Mouse (Mus musculus): ENCODE data around the gene B4galnt1. TPM values are rescaled to one million over a fixed set of nuclear protein-coding genes. Genes with fewer than 3 reads are reported as not detected.

The B4galnt1 gene
- polyA plus RNA-seq (2017; shearing (Covaris generic)), result 632 TPM

GRCm38 (mm10) chr10:127164631-127165353 lies at the start of gene B4galnt1:
B4galnt1 (plus strand) TSS chr10:127165225.

GRCm38 (mm10) chr10:127121066-127121477 lies 44.0 kb upstream of the B4galnt1 start, which contains the start of gene Os9:
Os9 (minus strand) TSS chr10:127121131.

GRCm38 (mm10) chr10:127179871-127180694 lies 15.1 kb downstream of the B4galnt1 start, which contains the start of gene Slc26a10:
Slc26a10 (minus strand) TSS chr10:127180645.

GRCm38 (mm10) chr10:127189651-127190381 lies 24.8 kb downstream of the B4galnt1 start, which contains the start of gene Arhgef25:
Arhgef25 (minus strand) TSS chr10:127190083.

GRCm38 (mm10) chr10:127195328-127196129 lies 30.5 kb downstream of the B4galnt1 start, which contains the start of gene Dtx3:
Dtx3 (minus strand) TSS chr10:127195728.

GRCm38 (mm10) chr10:127211414-127211854 lies 46.4 kb downstream of the B4galnt1 start, which contains the start of gene Pip4k2c:
Pip4k2c (minus strand) TSS chr10:127211585.

Other genes starting within 250 kb of the B4galnt1 start
- gene Ctdsp2, start 186.5 kb upstream of the B4galnt1 start, polyA plus RNA-seq (2017; shearing (Covaris generic)), result 18.1 TPM
- gene Avil, start 164.5 kb upstream of the B4galnt1 start, polyA plus RNA-seq (2017; shearing (Covaris generic)), result 0.22 TPM
- 51.0 TPM for gene Tsfm, start 134.4 kb upstream of the B4galnt1 start, polyA plus RNA-seq (2017; shearing (Covaris generic))
- 21.7 TPM for gene Mettl1, start 123.8 kb upstream of the B4galnt1 start, polyA plus RNA-seq (2017; shearing (Covaris generic))
- gene Eef1akmt3, start 123.7 kb upstream of the B4galnt1 start, polyA plus RNA-seq (2017; shearing (Covaris generic)), result 0.18 TPM
- gene Cyp27b1, start 117.0 kb upstream of the B4galnt1 start, polyA plus RNA-seq (2017; shearing (Covaris generic)), result not detected
- gene March9, start 105.0 kb upstream of the B4galnt1 start, polyA plus RNA-seq (2017; shearing (Covaris generic)), result 0.32 TPM
- 398 TPM for gene Cdk4, start 101.7 kb upstream of the B4galnt1 start, polyA plus RNA-seq (2017; shearing (Covaris generic))
- 129 TPM for gene Tspan31, start 95.0 kb upstream of the B4galnt1 start, polyA plus RNA-seq (2017; shearing (Covaris generic))
- gene Agap2, start 89.9 kb upstream of the B4galnt1 start, polyA plus RNA-seq (2017; shearing (Covaris generic)), result 33.5 TPM
- gene Os9, start 44.1 kb upstream of the B4galnt1 start, polyA plus RNA-seq (2017; shearing (Covaris generic)), result 232 TPM
- gene Slc26a10, start 15.4 kb downstream of the B4galnt1 start, polyA plus RNA-seq (2017; shearing (Covaris generic)), result 6.5 TPM
- gene Arhgef25, start 24.9 kb downstream of the B4galnt1 start, polyA plus RNA-seq (2017; shearing (Covaris generic)), result 0.32 TPM
- gene Dtx3, start 30.5 kb downstream of the B4galnt1 start, polyA plus RNA-seq (2017; shearing (Covaris generic)), result 141 TPM
- 43.4 TPM for gene Pip4k2c, start 46.4 kb downstream of the B4galnt1 start, polyA plus RNA-seq (2017; shearing (Covaris generic))
- 0.33 TPM for gene Kif5a, start 98.1 kb downstream of the B4galnt1 start, polyA plus RNA-seq (2017; shearing (Covaris generic))
- gene Dctn2, start 101.1 kb downstream of the B4galnt1 start, polyA plus RNA-seq (2017; shearing (Covaris generic)), result 131 TPM
- gene Mbd6, start 123.8 kb downstream of the B4galnt1 start, polyA plus RNA-seq (2017; shearing (Covaris generic)), result 8.4 TPM
- gene Mars, start 146.6 kb downstream of the B4galnt1 start, polyA plus RNA-seq (2017; shearing (Covaris generic)), result 81.4 TPM
- 164 TPM for gene Arhgap9, start 156.7 kb downstream of the B4galnt1 start, polyA plus RNA-seq (2017; shearing (Covaris generic))
- gene Gli1, start 176.7 kb downstream of the B4galnt1 start, polyA plus RNA-seq (2017; shearing (Covaris generic)), result 0.38 TPM
- not detected for gene Inhbe, start 189.2 kb downstream of the B4galnt1 start, polyA plus RNA-seq (2017; shearing (Covaris generic))
- not detected for gene Inhbc, start 205.2 kb downstream of the B4galnt1 start, polyA plus RNA-seq (2017; shearing (Covaris generic))
- gene R3hdm2, start 215.1 kb downstream of the B4galnt1 start, polyA plus RNA-seq (2017; shearing (Covaris generic)), result 15.8 TPM

Measured in inflammation-experienced regulatory T-cells, adult 16 weeks (primary cell).